Mouse (Mus musculus) intestine, embryonic 16.5 days (tissue): ENCODE data around the gene Apc2. TPM values are rescaled to one million over a fixed set of nuclear protein-coding genes. Genes with fewer than 3 reads are reported as not detected.
"Not testable (repeated sequence)": the region's sequence is repeated elsewhere in the genome, so short reads cannot be mapped to it uniquely, and the experiment has no call there.

Source experiments
- ATAC-seq: fragments of 200-750 bp; cut with Nextera tagmentation; 2 replicates; pipeline ENCODE4 v1.8.0; 2017; ENCODE audit warnings: moderate TSS enrichment, moderate library complexity
- H3K27ac ChIP-seq: fragments of 300-500 bp; sonication (generic); 2 replicates; pipeline ENCODE4 v1.5.1; 2014; ENCODE audit warnings: mild to moderate bottlenecking, low read length
- H3K27me3 ChIP-seq: fragments of 300-500 bp; sonication (generic); replicated peaks from 2 replicates; pipeline ENCODE4 v1.6.1; 2014; ENCODE audit warnings: low read length, control low read depth, mixed read lengths; ENCODE audit not compliant: control insufficient read depth, insufficient read depth
- H3K36me3 ChIP-seq: fragments of 300-500 bp; sonication (generic); 2 replicates; pipeline ENCODE4 v1.6.1; 2014; ENCODE audit warnings: low read length, control low read depth; ENCODE audit not compliant: control insufficient read depth, insufficient read depth
- H3K4me1 ChIP-seq: fragments of 300-500 bp; sonication (generic); 2 replicates; pipeline ENCODE4 v1.6.1; 2014; ENCODE audit warnings: low read length, control low read depth, mixed read lengths; ENCODE audit not compliant: control insufficient read depth, insufficient read depth
- H3K4me2 ChIP-seq: fragments of 300-500 bp; sonication (generic); 2 replicates; pipeline ENCODE4 v1.6.1; 2014; ENCODE audit warnings: low read depth, low read length, control low read depth
- H3K4me3 ChIP-seq: fragments of 300-500 bp; sonication (generic); 2 replicates; pipeline ENCODE4 v1.5.1; 2014; ENCODE audit warnings: mild to moderate bottlenecking, low read length
- H3K9ac ChIP-seq: fragments of 300-500 bp; sonication (generic); 2 replicates; pipeline ENCODE4 v1.6.1; 2014; ENCODE audit warnings: low read depth, low read length
- H3K9me3 ChIP-seq: fragments of 300-500 bp; sonication (generic); 2 replicates; pipeline ENCODE4 v1.6.1; 2016; ENCODE audit warnings: low read length, control low read depth; ENCODE audit not compliant: control insufficient read depth
- WGBS: fragments of 180-500 bp; shearing (Covaris S2); extraction: QIAGEN DNeasy Blood & Tissue Kit; methylation state at CpG from one replicate; pipeline ENCODE4 v1.1.7; 2014; 5-methylcytosine and 5-hydroxymethylcytosine counted together
- polyA plus RNA-seq: library from polyadenylated mRNA; unstranded; fragments of >200 nt; fragmentation: Nextera tagmentation; extraction: Ambion mirVana; gene quantifications from 2 replicates; pipeline ENCODE4 v1.2.1, GENCODE M21; 2015

Apc2 gene
- polyA plus RNA-seq: 2.4 and 3.1 TPM in 2 replicates

DNA sequence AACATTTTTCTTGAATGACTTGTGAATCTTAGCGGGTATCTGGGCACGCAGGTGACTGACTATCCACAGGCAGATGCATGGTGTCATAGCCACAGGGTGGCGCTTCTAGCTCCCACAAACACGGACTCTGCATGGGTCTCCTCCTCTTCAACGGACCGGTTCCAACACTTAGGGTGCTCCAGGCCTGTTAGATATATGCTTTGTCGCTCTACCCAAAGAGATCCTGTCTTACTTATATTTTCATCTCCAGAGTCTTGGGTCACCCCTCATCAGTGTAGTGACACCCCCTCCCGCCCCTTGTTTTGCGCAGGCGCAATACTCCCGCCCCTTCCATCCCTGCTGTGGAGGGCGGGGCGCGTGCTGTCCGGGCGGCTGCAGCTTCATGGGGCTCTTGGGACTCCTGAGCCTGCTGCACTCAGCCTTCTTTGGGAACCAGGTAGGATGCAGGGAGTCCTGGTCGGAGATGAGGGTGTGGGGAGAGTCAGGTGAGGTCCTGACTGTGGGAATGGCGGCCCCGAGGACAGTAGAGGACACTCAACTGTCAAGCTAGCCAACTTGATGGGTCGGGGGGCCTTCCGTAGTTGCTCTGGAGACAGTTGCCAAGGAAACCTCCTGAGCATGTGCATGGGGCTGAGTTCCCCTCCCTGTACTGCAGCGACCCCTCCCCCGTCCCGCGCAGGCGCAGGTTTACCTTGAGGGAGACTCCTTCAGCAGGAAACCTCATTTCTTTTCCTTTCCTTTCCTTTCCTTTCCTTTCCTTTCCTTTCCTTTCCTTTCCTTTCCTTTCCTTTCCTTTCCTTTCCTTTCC, at the start of gene Apc2:
Gene Apc2, plus strand, starts transcription at position 360 of the 808 bp plus-strand sequence.
- H3K36me3 ChIP-seq: peaks cover 8% of the 10 kb centered on the region
- peak within 1 kb of the TSS; percentile 64 for H3K9ac ChIP-seq
- H3K4me1 ChIP-seq: peaks cover 23% of the 10 kb centered on the region
- peak within 1 kb of the TSS; percentile 60 for H3K4me2 ChIP-seq
- peak; percentile 58 for ATAC-seq
- H3K4me3 ChIP-seq: peak within 1 kb of the TSS; percentile 42
- H3K27ac ChIP-seq: peak within 1 kb of the TSS; percentile 11; the same call in 1 of the 2 replicates
- H3K27me3 ChIP-seq: peaks cover 34% of the 10 kb centered on the region
- no peaks in the 10 kb centered on the region for H3K9me3 ChIP-seq
- WGBS: 1% methylated on average over 26 of the region's 26 CpGs

GRCm38 (mm10) chr10:80247849-80248248, 47.9 kb upstream of the Apc2 start:
- H3K27ac ChIP-seq: no peak overlapping the region
- H3K27me3 ChIP-seq: no peaks in the 10 kb centered on the region
- H3K4me2 ChIP-seq: no peak overlapping the region
- WGBS: 53% methylated on average over 6 of the region's 6 CpGs
- peaks cover 13% of the 10 kb centered on the region for H3K4me1 ChIP-seq
- no peak for ATAC-seq
- H3K36me3 ChIP-seq: peaks cover under 1% of the 10 kb centered on the region
- no peaks in the 10 kb centered on the region for H3K9me3 ChIP-seq
- no peak overlapping the region for H3K9ac ChIP-seq
- H3K4me3 ChIP-seq: no peak overlapping the region

- Histone ChIP-seq H3K4me1 (peaks cover 13% of the 10 kb centered on the region), H3K4me2 (peak overlapping the region; percentile 44), H3K4me3 (peak overlapping the region; percentile 86)
- not testable (repeated sequence) for H3K9me3 ChIP-seq, H3K27me3 ChIP-seq, H3K9ac ChIP-seq, H3K36me3 ChIP-seq, ATAC-seq, H3K27ac ChIP-seq
- 35% methylated on average over 3 of the region's 3 CpGs for WGBS
Observed at GRCm38 (mm10) chr10:80248437-80248836, 47.3 kb upstream of the Apc2 start.

GRCm38 (mm10) chr10:80248971-80249640, 46.7 kb upstream of the Apc2 start, which contains the start of gene Ndufs7:
Ndufs7 (plus strand) TSS chr10:80249121.
- Histone ChIP-seq H3K36me3 (peaks cover under 1% of the 10 kb centered on the region; the same call in 1 of the 2 replicates), H3K4me2 (peak within 1 kb of the TSS; percentile 79), H3K4me3 (peak within 1 kb of the TSS; percentile 86), H3K27ac (peak within 1 kb of the TSS; percentile 96), H3K9me3 (no peaks in the 10 kb centered on the region), H3K9ac (peak within 1 kb of the TSS; percentile 90), H3K4me1 (peaks cover 13% of the 10 kb centered on the region), H3K27me3 (no peaks in the 10 kb centered on the region)
- WGBS: under 1% methylated on average over 53 of the region's 53 CpGs
- peak; percentile 92 for ATAC-seq

GRCm38 (mm10) chr10:80250059-80250458, 45.7 kb upstream of the Apc2 start:
- H3K9ac ChIP-seq: peak overlapping the region; percentile 90
- peak overlapping the region; percentile 86 for H3K4me3 ChIP-seq
- no peaks in the 10 kb centered on the region for H3K9me3 ChIP-seq
- no peaks in the 10 kb centered on the region for H3K27me3 ChIP-seq
- H3K36me3 ChIP-seq: peaks cover 10% of the 10 kb centered on the region
- peak overlapping the region; percentile 79 for H3K4me2 ChIP-seq
- WGBS: 33% methylated on average over 2 of the region's 2 CpGs
- peak overlapping the region; percentile 96 for H3K27ac ChIP-seq
- ATAC-seq: no peak
- H3K4me1 ChIP-seq: peaks cover 13% of the 10 kb centered on the region

GRCm38 (mm10) chr10:80250573-80250972, 45.2 kb upstream of the Apc2 start:
- peak overlapping the region; percentile 79 for H3K4me2 ChIP-seq
- H3K27me3 ChIP-seq: no peaks in the 10 kb centered on the region
- H3K27ac ChIP-seq: no peak overlapping the region
- H3K4me1 ChIP-seq: peaks cover 10% of the 10 kb centered on the region
- no peak for ATAC-seq
- peak overlapping the region; percentile 90; the same call in 1 of the 2 replicates for H3K9ac ChIP-seq
- H3K36me3 ChIP-seq: peaks cover 11% of the 10 kb centered on the region
- no peaks in the 10 kb centered on the region for H3K9me3 ChIP-seq
- WGBS: 79% methylated on average over 4 of the region's 4 CpGs
- peak overlapping the region; percentile 86 for H3K4me3 ChIP-seq

DNA sequence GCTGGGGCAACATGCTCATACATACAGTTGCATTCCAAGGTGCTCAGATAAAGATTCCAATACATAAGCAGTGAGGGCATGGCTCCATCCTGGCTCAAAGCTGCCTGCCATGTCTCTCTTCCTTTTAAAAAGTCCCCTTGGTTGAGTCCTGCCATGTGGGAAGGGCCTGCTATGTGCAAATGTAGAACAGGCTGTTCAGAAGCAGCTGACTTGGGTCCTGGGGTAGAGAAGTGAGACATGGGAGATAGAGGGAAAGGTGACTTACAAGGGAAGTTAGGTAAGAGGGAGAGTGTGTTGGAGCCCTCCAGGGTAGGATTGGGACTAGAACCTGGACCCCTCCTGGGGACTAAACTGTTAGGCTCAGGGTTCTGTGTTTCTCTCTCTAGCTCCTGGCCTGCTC, 43.8 kb upstream of the Apc2 start:
- no peak for ATAC-seq
- H3K27me3 ChIP-seq: no peaks in the 10 kb centered on the region
- peaks cover 10% of the 10 kb centered on the region for H3K4me1 ChIP-seq
- no peak overlapping the region; the same call in 1 of the 2 replicates for H3K9ac ChIP-seq
- peaks cover 15% of the 10 kb centered on the region for H3K36me3 ChIP-seq
- no peaks in the 10 kb centered on the region for H3K9me3 ChIP-seq
- H3K4me2 ChIP-seq: no peak overlapping the region
- H3K4me3 ChIP-seq: no peak overlapping the region
- no peak overlapping the region for H3K27ac ChIP-seq

GRCm38 (mm10) chr10:80252493-80253274, 43.1 kb upstream of the Apc2 start:
- H3K9ac ChIP-seq: no peak overlapping the region; the same call in 1 of the 2 replicates
- H3K4me3 ChIP-seq: no peak overlapping the region
- H3K4me2 ChIP-seq: no peak overlapping the region
- H3K36me3 ChIP-seq: peaks cover 18% of the 10 kb centered on the region
- ATAC-seq: no peak
- peaks cover 10% of the 10 kb centered on the region for H3K4me1 ChIP-seq
- H3K9me3 ChIP-seq: no peaks in the 10 kb centered on the region
- H3K27ac ChIP-seq: no peak overlapping the region
- no peaks in the 10 kb centered on the region for H3K27me3 ChIP-seq
- WGBS: 91% methylated on average over 11 of the region's 11 CpGs

- Histone ChIP-seq H3K27me3 (no peaks in the 10 kb centered on the region), H3K27ac (no peak overlapping the region), H3K4me2 (no peak overlapping the region), H3K4me1 (peaks cover 8% of the 10 kb centered on the region), H3K36me3 (peaks cover 20% of the 10 kb centered on the region), H3K9ac (no peak overlapping the region), H3K4me3 (no peak overlapping the region), H3K9me3 (no peaks in the 10 kb centered on the region)
- 73% methylated on average over 6 of the region's 6 CpGs for WGBS
- no peak for ATAC-seq
Observed at GRCm38 (mm10) chr10:80253551-80253950, 42.2 kb upstream of the Apc2 start.
